Mouse (Mus musculus) thymus, adult 2 months (tissue): ENCODE measurements around the gene Cpb1.

ENCODE experiments used
- CTCF ChIP-seq: fragments of 200-500 bp; IDR thresholded peaks from 2 replicates; pipeline ENCODE4 v1.5.1; 2012; ENCODE audit warnings: mild to moderate bottlenecking, control low read depth, low read length, moderate library complexity, borderline replicate concordance; ENCODE audit not compliant: control insufficient read depth, poor library complexity, insufficient read depth; ENCODE audit errors: extremely low read depth
- POLR2A ChIP-seq: fragments of 200-500 bp; IDR thresholded peaks from 2 replicates; pipeline ENCODE4 v1.6.1; 2012; ENCODE audit warnings: mild to moderate bottlenecking, low read length, control low read depth, moderate library complexity; ENCODE audit not compliant: control insufficient read depth, poor library complexity, insufficient read depth; ENCODE audit errors: extremely low read depth

DNA sequence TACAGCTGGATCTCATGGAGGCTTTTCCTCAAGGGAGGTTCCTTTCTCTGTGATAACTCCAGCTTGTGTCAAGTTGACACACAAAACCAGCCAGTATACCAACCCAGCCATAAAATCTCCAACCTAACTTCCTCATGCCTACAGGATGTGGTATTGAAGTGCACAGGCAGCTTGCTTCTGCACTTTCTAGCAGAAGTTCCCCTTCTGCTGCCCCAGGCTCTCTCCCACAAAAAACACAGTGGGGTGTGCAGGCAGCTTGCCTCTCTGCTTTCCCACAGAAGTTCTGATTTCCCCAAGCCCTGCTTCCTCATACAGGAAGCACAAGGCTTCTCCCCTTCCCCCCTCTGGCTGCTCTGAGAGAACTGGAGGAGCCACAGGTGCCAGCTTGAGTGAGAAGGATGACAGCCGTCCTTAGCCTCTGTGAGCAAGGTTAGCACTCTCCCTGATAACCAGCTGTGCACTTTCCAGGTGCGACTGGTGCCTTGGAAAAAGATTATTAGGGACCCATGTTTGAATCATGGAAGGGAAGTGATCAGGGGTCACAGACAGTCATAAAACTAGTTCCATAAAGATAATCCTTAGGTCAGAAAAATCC is 29.3 kb upstream of the Cpb1 start:
- TF ChIP-seq CTCF (no peak), POLR2A (no peak)
